In the genomic region with DNA sequence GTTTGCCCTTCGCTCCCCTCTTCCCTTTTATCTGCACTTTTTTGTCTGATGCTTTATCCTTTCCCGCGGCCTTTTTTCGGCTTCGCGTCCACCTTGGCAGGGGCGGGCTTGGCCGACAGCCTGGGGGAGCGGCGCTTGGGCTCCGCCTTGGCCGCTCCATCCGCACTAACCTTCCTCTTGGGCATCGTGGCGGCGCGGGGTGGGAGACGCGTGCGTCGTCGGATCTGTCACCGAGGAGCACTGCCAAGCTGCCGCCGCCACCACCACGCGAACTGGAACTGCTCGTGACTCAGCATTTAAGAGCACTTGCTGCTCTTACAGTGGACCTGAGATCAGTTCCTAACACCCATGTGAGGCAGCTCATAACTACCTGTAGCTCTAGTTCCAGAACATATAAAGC, we compare ENCODE assay signal across 8 mouse cellular contexts. TPM values are rescaled to one million over a fixed set of nuclear protein-coding genes. Genes with fewer than 3 reads are reported as not detected.
DNase-seq lines count a peak whose midpoint lies in the region; ATAC-seq and TF ChIP-seq lines count a peak whose summit lies in the region.
"Not testable (repeated sequence)": the region's sequence is repeated elsewhere in the genome, so short reads cannot be mapped to it uniquely, and the experiment has no call there.

No protein-coding gene starts in this region.

- H3K9me3 ChIP-seq in E14TG2a.4 (ENCODE audit: low read length); forebrain, embryonic 12.5 days; heart, embryonic 15.5 days (replicated peaks); kidney, embryonic 14.5 days (ENCODE audit: control insufficient read depth, low read length): not testable (repeated sequence)

- H3K4me3 ChIP-seq in E14TG2a.4 (replicated peaks; ENCODE audit: low read length): peak overlapping the region; percentile 73
- peak overlapping the region; percentile 23 for H3K4me3 ChIP-seq in cerebellum, adult 2 months (replicated peaks; ENCODE audit: insufficient read depth, low read depth, low read length)
- H3K4me3 ChIP-seq in forebrain, embryonic 12.5 days (replicated peaks): peak overlapping the region; percentile 36
- peak overlapping the region; percentile 46 for H3K4me3 ChIP-seq in heart, embryonic 15.5 days
- peak overlapping the region; percentile 36 for H3K4me3 ChIP-seq in kidney, embryonic 14.5 days (ENCODE audit: low read length)

- 1% methylated on average over 28 of the region's 28 CpGs for WGBS in cerebellum, adult 2 months
- WGBS in forebrain, embryonic 12.5 days: 3% methylated on average over 28 of the region's 28 CpGs
- under 1% methylated on average over 28 of the region's 28 CpGs for WGBS in heart, embryonic 15.5 days
- WGBS in kidney, embryonic 14.5 days: 2% methylated on average over 28 of the region's 28 CpGs

- peak overlapping the region; percentile 38 for H3K9ac ChIP-seq in forebrain, embryonic 12.5 days
- H3K9ac ChIP-seq in heart, embryonic 15.5 days: peak overlapping the region; percentile 38
- H3K9ac ChIP-seq in kidney, embryonic 14.5 days (ENCODE audit: low read depth, low read length): not testable (repeated sequence)

- DNase-seq in cerebellum, adult 2 months: peak; percentile 32 to 37
- DNase-seq in liver: peak; percentile 75
- DNase-seq in mesoderm, embryonic 11.5 days (ENCODE audit: low read depth, low spot score): peak; percentile 38
- DNase-seq in right cerebral cortex, adult 2 months (ENCODE audit: low spot score in 2 of 2): peak; percentile 64 to 65

- TF ChIP-seq CTCF in E14TG2a.4 (conservative IDR thresholded peaks at IDR 0.05; ENCODE audit: low read length); cerebellum, adult 2 months (IDR thresholded peaks at IDR 0.05; ENCODE audit: borderline replicate concordance, insufficient read depth, low read depth, low read length): not testable (repeated sequence)

- H3K27ac ChIP-seq in cerebellum, adult 2 months (ENCODE audit: insufficient read depth, low read length); forebrain, embryonic 12.5 days; heart, embryonic 15.5 days; kidney, embryonic 14.5 days (ENCODE audit: low read depth, low read length): not testable (repeated sequence)

- peaks cover 39% of the 10 kb centered on the region for H3K27me3 ChIP-seq in E14TG2a.4 (ENCODE audit: insufficient read depth, low read length)
- H3K27me3 ChIP-seq in cerebellum, adult 2 months (ENCODE audit: control insufficient read depth, insufficient read depth, low read length); heart, embryonic 15.5 days; kidney, embryonic 14.5 days (ENCODE audit: control insufficient read depth, insufficient read depth, low read length): not testable (repeated sequence)
- peaks cover 20% of the 10 kb centered on the region for H3K27me3 ChIP-seq in forebrain, embryonic 12.5 days

- H3K4me2 ChIP-seq in forebrain, embryonic 12.5 days: peak overlapping the region; percentile 59
- H3K4me2 ChIP-seq in heart, embryonic 15.5 days: peak overlapping the region; percentile 76
- H3K4me2 ChIP-seq in kidney, embryonic 14.5 days (replicated peaks; ENCODE audit: low read depth, low read length): peak overlapping the region; percentile 60

- H3K4me1 ChIP-seq in E14TG2a.4 (replicated peaks; ENCODE audit: low read depth, low read length): peaks cover 11% of the 10 kb centered on the region; the same call in 1 of the 2 replicates
- H3K4me1 ChIP-seq in cerebellum, adult 2 months (ENCODE audit: control insufficient read depth, insufficient read depth, low read length); forebrain, embryonic 12.5 days; kidney, embryonic 14.5 days (ENCODE audit: control insufficient read depth, insufficient read depth, low read length): not testable (repeated sequence)
- peaks cover 35% of the 10 kb centered on the region for H3K4me1 ChIP-seq in heart, embryonic 15.5 days (replicated peaks)

- not testable (repeated sequence) for H3K36me3 ChIP-seq in E14TG2a.4 (ENCODE audit: insufficient read depth, low read length); forebrain, embryonic 12.5 days (replicated peaks); heart, embryonic 15.5 days; kidney, embryonic 14.5 days (ENCODE audit: control insufficient read depth, insufficient read depth, low read length)

- ATAC-seq in forebrain, embryonic 12.5 days (ENCODE audit: low FRiP score); heart, embryonic 15.5 days (replicated peaks; ENCODE audit: insufficient number of reproducible peaks, insufficient read depth, low FRiP score, low read depth); kidney, embryonic 14.5 days (ENCODE audit: low FRiP score, low TSS enrichment): not testable (repeated sequence)

- TF ChIP-seq POLR2A in cerebellum, adult 2 months (IDR thresholded peaks at IDR 0.05; ENCODE audit: borderline replicate concordance, insufficient read depth, low read length): not testable (repeated sequence)

RNA-seq across cellular contexts. Expression of a gene that starts 20.9 kb away (rescaled TPM):
- polyA plus RNA-seq in cerebellum, adult 2 months (2012; rRNA removed): 2.2 and 2.5 TPM in 2 replicates
- 1.4 and 2.0 TPM in 2 replicates for polyA plus RNA-seq in forebrain, embryonic 12.5 days (2016; fragmentation: Nextera tagmentation; extraction: Ambion mirVana)
- 1,694 and 1,744 TPM in 2 replicates for polyA plus RNA-seq in heart, embryonic 15.5 days (2015; fragmentation: Nextera tagmentation; extraction: Ambion mirVana)
- polyA plus RNA-seq in kidney, embryonic 14.5 days (2014; fragmentation: Nextera tagmentation; extraction: Ambion mirVana): 1.2 and 1.8 TPM in 2 replicates

RNA-seq across cellular contexts. Expression of a gene that starts 21.0 kb away (rescaled TPM):
- polyA plus RNA-seq in cerebellum, adult 2 months (2012; rRNA removed): 20.9 and 22.4 TPM in 2 replicates
- polyA plus RNA-seq in forebrain, embryonic 12.5 days (2016; fragmentation: Nextera tagmentation; extraction: Ambion mirVana): 52.6 and 53.7 TPM in 2 replicates
- 25.7 and 28.8 TPM in 2 replicates for polyA plus RNA-seq in heart, embryonic 15.5 days (2015; fragmentation: Nextera tagmentation; extraction: Ambion mirVana)
- polyA plus RNA-seq in kidney, embryonic 14.5 days (2014; fragmentation: Nextera tagmentation; extraction: Ambion mirVana): 39.9 and 55.5 TPM in 2 replicates

RNA-seq across cellular contexts. Expression of a gene that starts 36.4 kb away (rescaled TPM):
- polyA plus RNA-seq in cerebellum, adult 2 months (2012; rRNA removed): 2.0 and 2.1 TPM in 2 replicates
- polyA plus RNA-seq in forebrain, embryonic 12.5 days (2016; fragmentation: Nextera tagmentation; extraction: Ambion mirVana): 1.6 and 1.8 TPM in 2 replicates
- 3.7 and 5.4 TPM in 2 replicates for polyA plus RNA-seq in heart, embryonic 15.5 days (2015; fragmentation: Nextera tagmentation; extraction: Ambion mirVana)
- 0.80 and 0.85 TPM in 2 replicates for polyA plus RNA-seq in kidney, embryonic 14.5 days (2014; fragmentation: Nextera tagmentation; extraction: Ambion mirVana)

Comparison
In these comparisons a context has a peak if more than half of its experiments do, and no peak if none do; other contexts are left out.
1. H3K4me3 ChIP-seq: peak in every context shown above with its lines; median percentile 73 in E14TG2a.4; 46 in heart, embryonic 15.5 days; 36 in forebrain, embryonic 12.5 days; 36 in kidney, embryonic 14.5 days; 23 in cerebellum, adult 2 months.
2. RNA of a gene that starts 20.9 kb away (polyA plus RNA-seq): 1,694 to 1,744 TPM in heart, embryonic 15.5 days; 2.2 to 2.5 TPM in cerebellum, adult 2 months, 1.4 to 2.0 TPM in forebrain, embryonic 12.5 days and 1.2 to 1.8 TPM in kidney, embryonic 14.5 days; every median in the first group is over 100 times any median in the second.
3. Peak in every context shown above with its lines, with median percentiles within 50 percentile points of each other: DNase-seq and H3K4me2 ChIP-seq.